Mouse (Mus musculus) Patski (cell line): ENCODE measurements around the gene Gm21958. TPM values are rescaled to one million over a fixed set of nuclear protein-coding genes. Genes with fewer than 3 reads are reported as not detected.

Source experiments
- ATAC-seq: fragments of 100-300 bp; one replicate; pipeline ENCODE4 v1.8.0; 2021
- CTCF ChIA-PET: fragments of 350-600 bp; sonication (Branson Sonifier 250); formaldehyde crosslinking; loops from one replicate; lab custom pipeline; 2022; ENCODE audit warnings: inconsistent platforms; lab: Charles Lee
- POLR2A ChIA-PET: fragments of 350-600 bp; sonication (Branson Sonifier 250); formaldehyde crosslinking; loops from one replicate; lab custom pipeline; 2022; ENCODE audit warnings: antibody characterized with exemption, inconsistent platforms; lab: Charles Lee
- DNase-seq: peaks from one replicate; pipeline ENCODE4 v3.0.0-alpha.2; 2011; ENCODE audit warnings: low read depth, low spot score
- H3K27me3 ChIP-seq: fragments of 371-371 bp; one replicate; pipeline ENCODE4 v1.5.1; 2021
- CTCF ChIP-seq: fragments of 100-300 bp; IDR thresholded peaks from one replicate; pipeline ENCODE4 v1.5.1; 2021
- in situ Hi-C: fragments of 300-500 bp; cut with MboI; formaldehyde crosslinking; loops from 3 replicates; pipeline ENCODE4 v1.11.1; 2018; ENCODE audit warnings: low pct_unique_long_range_greater_than_20kb, mixed read lengths
- polyA plus RNA-seq: library from polyadenylated mRNA; unstranded; gene quantifications from one replicate; pipeline ENCODE4 v1.2.3, GENCODE M21; 2021

Gene Gm21958
- polyA plus RNA-seq, 1 experiment from 2014 or later, result 0.56 TPM

- no peak for ATAC-seq
- ChIA-PET CTCF (interaction anchor here (0.9 to 3.3 kb wide), 7 partner anchors 10 to 337 kb away, joined by 3 to 11 read pairs (median 4); no protein-coding TSS in a partner anchor), POLR2A (no interaction called here)
- TF ChIP-seq CTCF, result peak; percentile 62
- no peak for DNase-seq
- in situ Hi-C loops, result loop anchor here (5.0 kb wide), 1 partner anchor 337 kb away; no protein-coding TSS in a partner anchor
- no peaks in the 10 kb centered on the region for H3K27me3 ChIP-seq
These were observed 25.1 kb downstream of the Gm21958 start for GRCm38 (mm10) chr3:54689091-54689490.

DNA sequence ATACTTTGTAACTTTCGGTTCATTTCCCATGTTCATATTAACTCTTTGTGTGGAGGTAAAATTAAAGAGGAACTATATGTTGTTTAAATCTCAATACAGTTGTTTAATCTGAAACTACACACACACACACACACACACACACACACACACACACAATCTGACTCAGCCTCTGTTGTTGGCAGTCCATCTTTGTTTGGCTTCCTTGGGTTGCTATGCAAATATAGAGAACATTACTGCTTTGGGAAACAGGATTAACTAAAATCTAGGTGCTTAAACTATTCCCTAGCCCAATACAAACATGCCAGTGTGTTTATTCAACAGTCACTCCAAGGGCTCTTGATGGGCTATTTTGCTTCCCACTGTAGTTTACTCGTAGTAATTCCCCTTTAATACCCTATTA is 26.9 kb downstream of the Gm21958 start:
- no peak for DNase-seq
- in situ Hi-C loops, result loop anchor here (5.0 kb wide), 1 partner anchor 335 kb away; no protein-coding TSS in a partner anchor
- no peak for TF ChIP-seq CTCF
- CTCF ChIA-PET, result interaction anchor here (1.3 to 1.8 kb wide), 3 partner anchors 8 to 332 kb away, joined by 3 to 9 read pairs (median 4); partner anchors contain the start of gene Postn
- ATAC-seq, result no peak
- POLR2A ChIA-PET, result interaction anchor here (1.1 kb wide), 1 partner anchor 14 kb away, joined by 3 read pairs; no protein-coding TSS in a partner anchor
- no peaks in the 10 kb centered on the region for H3K27me3 ChIP-seq

DNA sequence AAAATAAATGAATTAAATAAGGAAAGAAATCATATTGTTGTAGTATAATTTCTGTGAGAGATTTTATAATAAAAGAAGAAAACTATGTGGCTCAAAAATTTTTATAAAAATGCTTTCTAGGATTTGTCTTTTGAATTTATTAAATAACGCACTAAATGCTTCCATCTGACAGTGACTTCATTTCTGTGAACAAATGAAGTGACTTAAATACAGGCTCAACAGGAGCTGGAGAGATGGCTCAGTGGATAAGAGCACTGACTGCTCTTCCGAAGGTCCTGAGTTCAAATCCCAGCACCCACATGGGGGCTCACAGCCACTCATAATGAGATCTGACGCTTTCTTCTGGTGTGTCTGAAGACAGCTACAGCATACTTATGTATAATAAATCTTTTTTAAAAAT is 29.0 kb downstream of the Gm21958 start:
- no peak for ATAC-seq
- DNase-seq, result no peak
- in situ Hi-C loops, result loop anchor here (5.0 kb wide), 1 partner anchor 333 kb away; no protein-coding TSS in a partner anchor
- ChIA-PET CTCF (interaction anchor here (0.9 to 1.5 kb wide), 3 partner anchors 12 to 327 kb away, joined by 3 to 5 read pairs (median 3); no protein-coding TSS in a partner anchor), POLR2A (interaction anchor here (0.6 kb wide), 1 partner anchor 421 kb away, joined by 3 read pairs; no protein-coding TSS in a partner anchor)
- no peaks in the 10 kb centered on the region for H3K27me3 ChIP-seq
- TF ChIP-seq CTCF, result no peak

DNA sequence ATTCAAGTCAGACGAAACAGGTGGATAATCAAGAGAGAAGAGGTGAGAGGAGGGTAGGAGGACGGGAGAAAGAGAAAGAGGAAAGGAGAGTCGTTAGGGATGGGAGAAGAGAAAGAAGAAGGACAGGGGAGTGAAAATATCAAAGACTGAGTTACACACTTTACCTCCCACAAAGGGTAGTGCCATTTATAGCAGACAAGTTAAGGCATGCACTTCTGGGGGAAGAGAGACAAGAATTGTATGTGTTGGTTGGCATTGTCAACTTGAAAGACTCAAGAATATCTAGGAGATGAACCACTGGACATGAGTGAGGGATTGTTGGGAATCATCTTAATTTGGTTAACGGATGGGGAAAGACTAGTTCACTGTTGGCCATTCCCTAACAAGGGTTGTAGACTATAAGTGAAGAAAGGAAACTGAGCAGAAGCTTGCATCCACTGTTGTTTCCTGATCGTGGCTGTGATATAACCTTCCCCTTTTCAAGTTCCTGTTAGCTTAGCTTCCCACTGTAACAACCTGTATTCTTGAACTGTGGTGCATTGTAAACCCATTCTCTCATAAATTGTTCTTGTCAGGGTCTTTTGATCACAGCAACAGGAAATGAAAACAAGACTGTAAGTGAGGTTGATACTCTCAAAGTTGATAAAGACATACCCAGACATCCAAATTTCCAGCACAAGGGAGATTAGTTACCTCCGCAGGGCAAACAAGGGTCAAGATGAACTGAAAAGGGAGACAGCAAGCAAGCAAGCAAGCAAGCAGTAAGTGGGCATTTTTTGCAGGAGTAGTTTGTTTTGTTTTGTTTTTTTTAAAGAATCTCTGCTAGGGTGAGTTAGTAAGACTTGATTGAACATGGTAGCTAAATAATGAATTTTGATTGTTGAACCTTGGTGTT is 32.6 kb downstream of the Gm21958 start:
- no peak for ATAC-seq
- no peak for TF ChIP-seq CTCF
- POLR2A ChIA-PET, result interaction anchor here (0.6 to 0.7 kb wide), 2 partner anchors 10 to 444 kb away, joined by 3 to 4 read pairs; no protein-coding TSS in a partner anchor
- peaks cover 5% of the 10 kb centered on the region for H3K27me3 ChIP-seq
- DNase-seq, result no peak
- CTCF ChIA-PET, result interaction anchor here (2.0 to 3.9 kb wide), 4 partner anchors 8 to 329 kb away, joined by 4 to 29 read pairs (median 16); no protein-coding TSS in a partner anchor
- in situ Hi-C loops, result loop anchor here (5.0 kb wide), 1 partner anchor 1089 kb away; no protein-coding TSS in a partner anchor

- in situ Hi-C loops, result no loop called here
- H3K27me3 ChIP-seq, result peaks cover 8% of the 10 kb centered on the region
- ChIA-PET POLR2A (interaction anchor here (0.5 kb wide), 1 partner anchor 317 kb away, joined by 5 read pairs; no protein-coding TSS in a partner anchor), CTCF (interaction anchor here (1.1 to 1.2 kb wide), 2 partner anchors 11 to 323 kb away, joined by 3 read pairs; no protein-coding TSS in a partner anchor)
- TF ChIP-seq CTCF, result no peak
- DNase-seq (no peak), ATAC-seq (no peak)
These were observed 37.3 kb downstream of the Gm21958 start for GRCm38 (mm10) chr3:54676818-54677217.

GRCm38 (mm10) chr3:54672557-54673529 is 41.3 kb downstream of the Gm21958 start:
- TF ChIP-seq CTCF, result peak; percentile 93
- ATAC-seq, result peak; percentile 72

GRCm38 (mm10) chr3:54672111-54672510 is 42.0 kb downstream of the Gm21958 start:
- peak; percentile 51 for ATAC-seq
- POLR2A ChIA-PET, result interaction anchor here (1.0 kb wide), 1 partner anchor 10 kb away, joined by 3 read pairs; no protein-coding TSS in a partner anchor

More at GRCm38 (mm10) chr3:54672557-54673529, 41.3 kb downstream of the Gm21958 start:
- DNase-seq, result peak; percentile 84
- POLR2A ChIA-PET, result interaction anchor here (0.6 to 1.6 kb wide), 6 partner anchors 9 to 974 kb away, joined by 3 to 7 read pairs (median 3); no protein-coding TSS in a partner anchor
- in situ Hi-C loops, result no loop called here
- H3K27me3 ChIP-seq, result peaks cover 12% of the 10 kb centered on the region
- CTCF ChIA-PET, result interaction anchor here (0.9 to 3.9 kb wide), 18 partner anchors 9 to 322 kb away, joined by 3 to 31 read pairs (median 4); partner anchors contain the start of gene Supt20

GRCm38 (mm10) chr3:54669559-54669958 is 44.6 kb downstream of the Gm21958 start:
- TF ChIP-seq CTCF, result peak; percentile 7
- DNase-seq (no peak), ATAC-seq (no peak)
- CTCF ChIA-PET, result interaction anchor here (1.6 kb wide), 1 partner anchor 319 kb away, joined by 5 read pairs; no protein-coding TSS in a partner anchor
- POLR2A ChIA-PET, result no interaction called here
- in situ Hi-C loops, result no loop called here
- peaks cover 29% of the 10 kb centered on the region for H3K27me3 ChIP-seq

More at GRCm38 (mm10) chr3:54672111-54672510, 42.0 kb downstream of the Gm21958 start:
- peak; percentile 93 for DNase-seq
- H3K27me3 ChIP-seq, result peaks cover 17% of the 10 kb centered on the region
- CTCF ChIA-PET, result interaction anchor here (1.2 to 3.9 kb wide), 9 partner anchors 10 to 318 kb away, joined by 3 to 31 read pairs (median 8); partner anchors contain the start of genes Postn and Supt20
- in situ Hi-C loops, result no loop called here
- no peak for TF ChIP-seq CTCF

GRCm38 (mm10) chr3:54668722-54669121 is 45.4 kb downstream of the Gm21958 start:
- in situ Hi-C loops, result no loop called here
- ATAC-seq (no peak), DNase-seq (no peak)
- POLR2A ChIA-PET, result no interaction called here
- no peak for TF ChIP-seq CTCF
- CTCF ChIA-PET, result interaction anchor here (1.6 to 3.2 kb wide), 2 partner anchors 310 to 318 kb away, joined by 5 to 10 read pairs; no protein-coding TSS in a partner anchor
- peaks cover 36% of the 10 kb centered on the region for H3K27me3 ChIP-seq
